Mouse (Mus musculus) neural tube, embryonic 13.5 days (tissue): ENCODE measurements around the gene Cdkl5. TPM values are rescaled to one million over a fixed set of nuclear protein-coding genes. Genes with fewer than 3 reads are reported as not detected.
"Not testable (repeated sequence)": the region's sequence is repeated elsewhere in the genome, so short reads cannot be mapped to it uniquely, and the experiment has no call there.

ENCODE experiments used
- ATAC-seq: fragments of 200-750 bp; cut with Nextera tagmentation; 2 replicates; pipeline ENCODE4 v1.8.0; 2017; ENCODE audit warnings: low read depth, mild to moderate bottlenecking, moderate TSS enrichment, moderate library complexity
- H3K27ac ChIP-seq: fragments of 300-500 bp; sonication (generic); replicated peaks from 2 replicates; pipeline ENCODE4 v1.5.1; 2015; ENCODE audit warnings: moderate library complexity, mild to moderate bottlenecking, inconsistent platforms
- H3K27me3 ChIP-seq: fragments of 300-500 bp; sonication (generic); 2 replicates; pipeline ENCODE4 v1.6.1; 2015; ENCODE audit warnings: mild to moderate bottlenecking, inconsistent platforms
- H3K36me3 ChIP-seq: fragments of 300-500 bp; sonication (generic); 2 replicates; pipeline ENCODE4 v1.6.1; 2015; ENCODE audit warnings: mild to moderate bottlenecking, inconsistent platforms
- H3K4me1 ChIP-seq: fragments of 300-500 bp; sonication (generic); replicated peaks from 2 replicates; pipeline ENCODE4 v1.6.1; 2015; ENCODE audit warnings: inconsistent platforms
- H3K4me2 ChIP-seq: fragments of 300-500 bp; sonication (generic); 2 replicates; pipeline ENCODE4 v1.6.1; 2015; ENCODE audit warnings: inconsistent platforms, mild to moderate bottlenecking, moderate library complexity
- H3K4me3 ChIP-seq: fragments of 300-500 bp; sonication (generic); 2 replicates; pipeline ENCODE4 v1.5.1; 2015; ENCODE audit warnings: mild to moderate bottlenecking, inconsistent platforms
- H3K9ac ChIP-seq: fragments of 300-500 bp; sonication (generic); 2 replicates; pipeline ENCODE4 v1.6.1; 2015; ENCODE audit warnings: moderate library complexity, mild to moderate bottlenecking, inconsistent platforms
- H3K9me3 ChIP-seq: fragments of 300-500 bp; sonication (generic); 2 replicates; pipeline ENCODE4 v1.6.1; 2016; ENCODE audit warnings: inconsistent platforms
- WGBS: fragments of 180-500 bp; shearing (Covaris S2); methylation state at CpG from one replicate; pipeline ENCODE4 v1.1.7; 2015; 5-methylcytosine and 5-hydroxymethylcytosine counted together
- polyA plus RNA-seq: library from polyadenylated mRNA; unstranded; fragments of >200 nt; fragmentation: Nextera tagmentation; extraction: Ambion mirVana; gene quantifications from 2 replicates; pipeline ENCODE4 v1.2.1, GENCODE M21; 2015

The Cdkl5 gene
- polyA plus RNA-seq, 1 experiment from 2014 or later, result 3.2 TPM

- not testable (repeated sequence) for H3K4me1 ChIP-seq, H3K27ac ChIP-seq, H3K36me3 ChIP-seq, H3K9me3 ChIP-seq, H3K4me2 ChIP-seq, H3K4me3 ChIP-seq, ATAC-seq, H3K9ac ChIP-seq
- peaks cover 51% of the 10 kb centered on the region for H3K27me3 ChIP-seq
- WGBS, result 91% methylated on average over 5 of the region's 5 CpGs
Measured at GRCm38 (mm10) chrX:160769622-160770021, 224.9 kb downstream of the Cdkl5 start.

- 87% methylated on average over 2 of the region's 2 CpGs for whole genome bisulfite sequencing
- H3K4me3 ChIP-seq, result peak within 1 kb of the TSS; percentile 46; the same call in 1 of the 2 replicates
Measured at GRCm38 (mm10) chrX:160767713-160768112, 226.8 kb downstream of the Cdkl5 start, which contains the start of gene Rs1. Gene Rs1 (plus strand): TSS chrX:160768013.

GRCm38 (mm10) chrX:160766233-160766616 lies 228.3 kb downstream of the Cdkl5 start:
- WGBS, result 20% methylated on average over 15 of the region's 15 CpGs
- peaks cover 46% of the 10 kb centered on the region for H3K27me3 ChIP-seq
- H3K27ac ChIP-seq, result no peak overlapping the region
- no peaks in the 10 kb centered on the region for H3K4me1 ChIP-seq
- H3K9ac ChIP-seq, result peak overlapping the region; percentile 43; the same call in 1 of the 2 replicates
- H3K4me2 ChIP-seq, result peak overlapping the region; percentile 50
- H3K4me3 ChIP-seq, result peak overlapping the region; percentile 46
- no peaks in the 10 kb centered on the region for H3K36me3 ChIP-seq
- no peaks in the 10 kb centered on the region for H3K9me3 ChIP-seq
- peak; percentile 92 for ATAC-seq

More at GRCm38 (mm10) chrX:160767713-160768112, 226.8 kb downstream of the Cdkl5 start, which contains the start of gene Rs1:
- H3K9ac ChIP-seq, result no peak within 1 kb of the TSS
- no peak for ATAC-seq
- no peaks in the 10 kb centered on the region for H3K9me3 ChIP-seq
- H3K27me3 ChIP-seq, result peaks cover 49% of the 10 kb centered on the region
- H3K27ac ChIP-seq, result no peak within 1 kb of the TSS
- H3K4me1 ChIP-seq, result no peaks in the 10 kb centered on the region
- H3K36me3 ChIP-seq, result no peaks in the 10 kb centered on the region
- peak within 1 kb of the TSS; percentile 50 for H3K4me2 ChIP-seq

- peak; percentile 98 for ATAC-seq
- H3K36me3 ChIP-seq, result no peaks in the 10 kb centered on the region
- H3K4me2 ChIP-seq, result peak overlapping the region; percentile 51
- 31% methylated on average over 30 of the region's 30 CpGs for WGBS
- no peaks in the 10 kb centered on the region for H3K4me1 ChIP-seq
- H3K4me3 ChIP-seq, result peak overlapping the region; percentile 46
- peaks cover 39% of the 10 kb centered on the region for H3K27me3 ChIP-seq
- no peaks in the 10 kb centered on the region for H3K9me3 ChIP-seq
- H3K9ac ChIP-seq, result peak overlapping the region; percentile 43; the same call in 1 of the 2 replicates
- no peak overlapping the region for H3K27ac ChIP-seq
Measured at GRCm38 (mm10) chrX:160765389-160766232, 228.9 kb downstream of the Cdkl5 start.

- Histone ChIP-seq H3K27ac (no peak overlapping the region), H3K27me3 (peaks cover 17% of the 10 kb centered on the region), H3K9ac (no peak overlapping the region), H3K4me3 (no peak overlapping the region), H3K4me1 (no peaks in the 10 kb centered on the region), H3K36me3 (no peaks in the 10 kb centered on the region), H3K9me3 (no peaks in the 10 kb centered on the region), H3K4me2 (no peak overlapping the region)
- no peak for ATAC-seq
- 94% methylated on average over 8 of the region's 8 CpGs for WGBS
Measured at GRCm38 (mm10) chrX:160750808-160751207, 243.7 kb downstream of the Cdkl5 start.

GRCm38 (mm10) chrX:160748653-160749052 lies 245.9 kb downstream of the Cdkl5 start:
- Histone ChIP-seq H3K27ac (no peak overlapping the region), H3K9ac (no peak overlapping the region), H3K4me3 (no peak overlapping the region), H3K4me1 (no peaks in the 10 kb centered on the region), H3K4me2 (no peak overlapping the region), H3K9me3 (no peaks in the 10 kb centered on the region), H3K27me3 (peaks cover 12% of the 10 kb centered on the region; the same call in 1 of the 2 replicates), H3K36me3 (no peaks in the 10 kb centered on the region)
- no peak for ATAC-seq
- WGBS, result 81% methylated on average over 1 of the region's 1 CpGs

- no peak for ATAC-seq
- Histone ChIP-seq H3K4me1 (no peaks in the 10 kb centered on the region), H3K36me3 (no peaks in the 10 kb centered on the region), H3K4me2 (no peak overlapping the region), H3K27me3 (peaks cover 19% of the 10 kb centered on the region), H3K4me3 (no peak overlapping the region), H3K27ac (no peak overlapping the region), H3K9ac (no peak overlapping the region), H3K9me3 (no peaks in the 10 kb centered on the region)
- WGBS, result 90% methylated on average over 1 of the region's 1 CpGs
Measured at GRCm38 (mm10) chrX:160745399-160745798, 249.1 kb downstream of the Cdkl5 start.

- ATAC-seq, result no peak
- Histone ChIP-seq H3K4me1 (no peaks in the 10 kb centered on the region), H3K9ac (no peak within 1 kb of the TSS), H3K9me3 (no peaks in the 10 kb centered on the region), H3K4me3 (no peak within 1 kb of the TSS), H3K4me2 (no peak within 1 kb of the TSS), H3K36me3 (no peaks in the 10 kb centered on the region), H3K27me3 (peaks cover 40% of the 10 kb centered on the region), H3K27ac (no peak within 1 kb of the TSS)
- 71% methylated on average over 5 of the region's 5 CpGs for WGBS
Measured at GRCm38 (mm10) chrX:160735650-160736049, 258.9 kb downstream of the Cdkl5 start, which contains the start of gene Ppef1. Gene Ppef1 (minus strand): TSS chrX:160735765.

Other genes starting within 250 kb of the Cdkl5 start
- 0.03 TPM in 1 of 2 replicates, not detected in the other for gene Rs1, start 226.7 kb downstream of the Cdkl5 start, polyA plus RNA-seq
- gene Gja6, start 87.7 kb downstream of the Cdkl5 start, polyA plus RNA-seq, result 0.10 and 0.29 TPM in 2 replicates
- 1.2 and 1.5 TPM in 2 replicates for gene Scml2, start 122.5 kb upstream of the Cdkl5 start, polyA plus RNA-seq